Mouse (Mus musculus) cortical plate, adult 2 months (tissue): ENCODE data around the gene Slc5a8. TPM values are rescaled to one million over a fixed set of nuclear protein-coding genes. Genes with fewer than 3 reads are reported as not detected.

Experiments
- H3K27ac ChIP-seq: fragments of 200-500 bp; 2 replicates; pipeline ENCODE4 v1.5.1; 2012; ENCODE audit warnings: low read length, control low read depth, inconsistent platforms; ENCODE audit not compliant: insufficient read depth
- H3K4me1 ChIP-seq: fragments of 200-500 bp; 2 replicates; pipeline ENCODE4 v1.6.1; 2011; ENCODE audit warnings: low read length; ENCODE audit not compliant: control insufficient read depth, insufficient read depth
- H3K4me3 ChIP-seq: fragments of 200-500 bp; 2 replicates; pipeline ENCODE4 v1.5.1; 2011; ENCODE audit warnings: mild to moderate bottlenecking, low read length, control low read depth; ENCODE audit not compliant: insufficient read depth
- CTCF ChIP-seq: fragments of 200-500 bp; IDR thresholded peaks from 2 replicates; pipeline ENCODE4 v1.5.1; 2011; ENCODE audit warnings: mild to moderate bottlenecking, control low read depth, low read length; ENCODE audit not compliant: insufficient read depth; ENCODE audit errors: extremely low read depth
- POLR2A ChIP-seq: fragments of 200-500 bp; IDR thresholded peaks from 2 replicates; pipeline ENCODE4 v1.6.1; 2011; ENCODE audit warnings: mild to moderate bottlenecking, low read length, control low read depth; ENCODE audit not compliant: insufficient read depth; ENCODE audit errors: extremely low read depth
- polyA plus RNA-seq: library from polyadenylated mRNA; depleted of rRNA; stranded (reverse); fragments of >200 nt; gene quantifications from 2 replicates; pipeline ENCODE4 v1.2.3, GENCODE M21; 2012

Slc5a8 gene
- polyA plus RNA-seq, 1 experiment: not detected

DNA sequence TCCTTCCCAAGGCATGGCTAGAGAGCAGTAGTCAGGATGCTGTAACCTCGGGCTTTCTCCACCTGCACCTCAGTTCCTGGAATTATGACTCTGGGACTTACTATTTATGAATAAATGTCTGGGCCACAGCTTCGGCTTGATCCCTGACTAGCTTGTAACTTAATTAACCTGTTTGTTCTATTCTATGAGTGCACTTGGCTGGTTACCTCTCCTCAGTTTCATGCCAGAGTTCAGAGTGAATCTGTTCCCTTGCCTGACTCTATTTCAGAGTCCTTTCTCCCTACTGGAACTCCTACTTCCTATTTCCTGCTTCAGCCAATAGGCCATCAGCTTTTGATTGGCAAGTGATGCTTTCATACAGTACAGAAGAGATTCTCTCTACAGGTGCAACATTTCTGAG lies 2.1 kb upstream of the Slc5a8 start:
- no peak overlapping the region for H3K27ac ChIP-seq
- H3K4me1 ChIP-seq: no peaks in the 10 kb centered on the region
- no peak overlapping the region for H3K4me3 ChIP-seq
- TF ChIP-seq CTCF (no peak), POLR2A (no peak)

DNA sequence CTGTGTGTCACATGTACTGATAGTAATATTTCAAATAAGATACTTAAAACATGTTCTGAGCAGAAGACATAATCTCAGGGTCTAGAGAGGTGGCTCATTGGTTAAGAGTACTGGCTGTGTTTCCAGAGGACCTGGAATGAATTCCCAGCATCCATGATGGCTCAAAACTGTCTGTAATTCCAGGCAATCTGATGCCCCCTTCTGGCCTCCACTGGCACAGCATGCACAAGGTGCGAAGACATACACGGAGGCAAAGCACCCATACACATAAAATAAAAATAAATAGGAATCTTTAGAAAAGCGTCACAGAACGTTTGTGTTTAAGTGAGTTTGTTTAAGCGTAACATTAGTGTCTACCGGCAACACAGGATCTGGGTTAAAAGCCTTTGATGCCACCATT lies 956 bp upstream of the Slc5a8 start:
- H3K4me1 ChIP-seq: no peaks in the 10 kb centered on the region
- no peak overlapping the region for H3K27ac ChIP-seq
- no peak overlapping the region for H3K4me3 ChIP-seq
- TF ChIP-seq CTCF: no peak
- no peak for TF ChIP-seq POLR2A

- H3K27ac ChIP-seq: no peak overlapping the region
- no peaks in the 10 kb centered on the region for H3K4me1 ChIP-seq
- no peak for TF ChIP-seq POLR2A
- H3K4me3 ChIP-seq: peak overlapping the region; percentile 15; the same call in 1 of the 2 replicates
Observed at GRCm38 (mm10) chr10:88886114-88886513, 322 bp downstream of the Slc5a8 start.

GRCm38 (mm10) chr10:88888376-88888775 lies 2.6 kb downstream of the Slc5a8 start:
- no peak for TF ChIP-seq CTCF
- TF ChIP-seq POLR2A: no peak
- H3K4me3 ChIP-seq: no peak overlapping the region
- no peaks in the 10 kb centered on the region for H3K4me1 ChIP-seq

GRCm38 (mm10) chr10:88891410-88891809 lies 5.6 kb downstream of the Slc5a8 start:
- no peak overlapping the region for H3K27ac ChIP-seq
- H3K4me3 ChIP-seq: no peak overlapping the region
- TF ChIP-seq CTCF: no peak
- no peak for TF ChIP-seq POLR2A
- H3K4me1 ChIP-seq: no peaks in the 10 kb centered on the region

More at GRCm38 (mm10) chr10:88888376-88888775, 2.6 kb downstream of the Slc5a8 start:
- H3K27ac ChIP-seq: no peak overlapping the region

DNA sequence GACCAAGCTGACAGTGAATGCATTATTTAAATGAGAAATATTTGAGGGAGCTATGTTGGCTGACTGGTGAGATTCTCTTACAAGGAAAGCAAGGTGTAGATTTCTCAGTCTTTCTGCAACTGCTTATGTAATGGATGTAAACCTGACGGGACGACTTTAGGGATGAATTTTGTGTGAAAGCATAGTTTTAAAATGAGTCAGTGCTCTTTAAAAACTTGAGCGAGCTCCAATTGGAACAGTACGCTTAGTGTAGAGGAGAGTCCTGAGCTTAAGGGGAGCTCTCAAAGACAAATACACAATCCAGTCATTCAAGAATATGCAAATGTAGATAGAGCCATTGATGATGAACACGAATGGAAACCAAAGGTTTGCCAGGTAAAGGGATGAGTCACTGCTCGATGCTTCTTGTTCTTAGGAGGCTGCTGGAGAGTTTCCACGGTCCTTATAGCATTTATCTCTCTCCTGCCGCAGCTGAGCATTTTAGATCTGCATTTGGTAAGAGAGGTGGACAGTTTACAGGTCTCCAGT lies 6.8 kb downstream of the Slc5a8 start:
- H3K4me1 ChIP-seq: no peaks in the 10 kb centered on the region
- no peak overlapping the region for H3K27ac ChIP-seq
- TF ChIP-seq POLR2A (no peak), CTCF (no peak)
- no peak overlapping the region for H3K4me3 ChIP-seq

GRCm38 (mm10) chr10:88897032-88897431 lies 11.2 kb downstream of the Slc5a8 start:
- Histone ChIP-seq H3K27ac (no peak overlapping the region), H3K4me3 (no peak overlapping the region), H3K4me1 (no peaks in the 10 kb centered on the region)
- TF ChIP-seq POLR2A: no peak
- TF ChIP-seq CTCF: no peak

DNA sequence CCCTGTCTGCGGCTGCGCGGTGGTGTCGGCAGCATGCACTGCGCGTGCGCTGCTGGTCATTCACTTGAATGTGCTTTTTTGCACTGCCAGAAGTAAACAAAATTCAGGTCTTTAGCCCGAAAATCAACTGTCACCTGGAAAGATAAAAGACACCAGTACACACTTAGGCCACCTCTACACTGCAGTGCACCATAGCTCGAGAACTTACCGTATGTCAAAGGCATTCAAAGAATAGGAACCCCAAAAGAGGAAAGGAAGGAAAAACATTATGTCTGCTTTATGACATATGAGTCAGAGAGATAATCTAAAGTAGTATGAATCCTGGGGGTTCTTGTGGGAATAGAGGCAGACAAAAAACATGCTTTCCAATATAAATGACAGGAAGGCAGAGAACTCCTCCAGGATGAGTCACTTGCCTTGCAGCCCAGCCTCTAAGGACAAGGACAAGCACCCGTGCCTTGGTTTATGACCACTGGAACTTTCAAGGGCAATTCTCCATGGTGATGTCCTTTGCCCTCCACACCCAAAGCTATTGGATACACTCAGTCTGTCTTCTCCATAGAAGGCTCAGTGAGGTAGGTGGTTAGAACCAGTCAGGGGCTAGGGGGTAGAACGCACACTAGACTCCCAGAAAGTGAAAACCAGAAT lies 64.0 kb downstream of the Slc5a8 start:
- H3K4me1 ChIP-seq: no peaks in the 10 kb centered on the region
- no peak for TF ChIP-seq POLR2A
- no peak overlapping the region for H3K4me3 ChIP-seq
- no peak overlapping the region for H3K27ac ChIP-seq

DNA sequence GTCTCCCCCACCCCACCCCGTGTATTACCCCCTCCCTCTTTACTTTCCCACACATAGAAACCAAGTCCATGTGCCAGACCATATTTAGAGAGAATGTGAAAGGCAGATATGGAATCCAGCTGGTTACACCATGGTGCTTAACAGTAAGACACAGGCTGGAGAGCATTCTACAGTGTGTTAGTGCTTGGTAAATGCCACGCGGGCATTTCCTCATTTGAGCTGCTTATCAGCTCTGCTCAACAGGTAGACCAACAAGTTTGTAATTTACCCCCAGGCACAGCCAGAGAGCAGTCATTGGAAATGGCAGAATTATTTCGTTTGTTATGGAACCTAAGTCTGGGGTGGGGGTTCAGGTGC lies 64.5 kb downstream of the Slc5a8 start:
- TF ChIP-seq CTCF (no peak), POLR2A (no peak)
- Histone ChIP-seq H3K4me3 (no peak overlapping the region), H3K4me1 (no peaks in the 10 kb centered on the region), H3K27ac (no peak overlapping the region)

- TF ChIP-seq CTCF (no peak), POLR2A (no peak)
- Histone ChIP-seq H3K4me1 (no peaks in the 10 kb centered on the region), H3K27ac (no peak overlapping the region), H3K4me3 (no peak overlapping the region)
Observed at GRCm38 (mm10) chr10:88960791-88961190, 75.0 kb downstream of the Slc5a8 start.

GRCm38 (mm10) chr10:88968586-88968985 lies 82.8 kb downstream of the Slc5a8 start:
- H3K27ac ChIP-seq: no peak overlapping the region
- no peaks in the 10 kb centered on the region for H3K4me1 ChIP-seq
- no peak overlapping the region for H3K4me3 ChIP-seq
- no peak for TF ChIP-seq POLR2A
- TF ChIP-seq CTCF: no peak
